Mouse (Mus musculus): ENCODE measurements around the gene Rai1. TPM values are rescaled to one million over a fixed set of nuclear protein-coding genes. Genes with fewer than 3 reads are reported as not detected.

Gene Rai1
- total and polyA plus RNA-seq, 2 experiments, result 2.7 to 12.9 TPM

- no peaks in the 10 kb centered on the region for H3K79me2 ChIP-seq (ENCODE audit: control insufficient read depth, insufficient read depth, low read length)
- DNase-seq (ENCODE audit: extremely low read depth, low read depth, low spot score), result no peak
- H3K36me3 ChIP-seq (ENCODE audit: control insufficient read depth, insufficient read depth, low read length), result no peaks in the 10 kb centered on the region
- H3K4me1 ChIP-seq (ENCODE audit: control insufficient read depth, insufficient read depth, low read length), result peaks cover 2% of the 10 kb centered on the region; the same call in 1 of the 2 replicates
- H3K9ac ChIP-seq (ENCODE audit: low read depth, low read length), result no peak overlapping the region
- TF ChIP-seq CTCF (IDR thresholded peaks at IDR 0.05; ENCODE audit: low read depth, low read length), result no peak
- no peak for TF ChIP-seq POLR2A (IDR thresholded peaks at IDR 0.05; ENCODE audit: extremely low read depth, insufficient read depth, low read length)
- H3K27me3 ChIP-seq (ENCODE audit: control insufficient read depth, insufficient read depth, low read length), result no peaks in the 10 kb centered on the region
- H3K27ac ChIP-seq (replicated peaks; ENCODE audit: insufficient read depth, low read depth, low read length), result no peak overlapping the region
- H3K4me3 ChIP-seq (ENCODE audit: insufficient read depth, low read depth, low read length), result no peak overlapping the region
Measured at GRCm38 (mm10) chr11:60073121-60073520, 31.7 kb upstream of the Rai1 start.

GRCm38 (mm10) chr11:60073936-60074502 is 30.8 kb upstream of the Rai1 start:
- Histone ChIP-seq H3K79me2 (ENCODE audit: control insufficient read depth, insufficient read depth, low read length) (no peaks in the 10 kb centered on the region), H3K36me3 (ENCODE audit: control insufficient read depth, insufficient read depth, low read length) (no peaks in the 10 kb centered on the region), H3K27ac (replicated peaks; ENCODE audit: insufficient read depth, low read depth, low read length) (no peak overlapping the region), H3K27me3 (ENCODE audit: control insufficient read depth, insufficient read depth, low read length) (no peaks in the 10 kb centered on the region), H3K9ac (ENCODE audit: low read depth, low read length) (no peak overlapping the region), H3K4me1 (ENCODE audit: control insufficient read depth, insufficient read depth, low read length) (peaks cover 2% of the 10 kb centered on the region; the same call in 1 of the 2 replicates), H3K4me3 (ENCODE audit: insufficient read depth, low read depth, low read length) (no peak overlapping the region)
- TF ChIP-seq CTCF (IDR thresholded peaks at IDR 0.05; ENCODE audit: low read depth, low read length) (no peak), POLR2A (IDR thresholded peaks at IDR 0.05; ENCODE audit: extremely low read depth, insufficient read depth, low read length) (no peak)
- WGBS, result 48% methylated on average over 15 of the region's 15 CpGs
- peak; percentile 67 for DNase-seq (ENCODE audit: extremely low read depth, low read depth, low spot score)

GRCm38 (mm10) chr11:60076183-60076582 is 28.6 kb upstream of the Rai1 start:
- Histone ChIP-seq H3K36me3 (ENCODE audit: control insufficient read depth, insufficient read depth, low read length) (no peaks in the 10 kb centered on the region), H3K27me3 (ENCODE audit: control insufficient read depth, insufficient read depth, low read length) (no peaks in the 10 kb centered on the region), H3K4me1 (ENCODE audit: control insufficient read depth, insufficient read depth, low read length) (peaks cover 2% of the 10 kb centered on the region; the same call in 1 of the 2 replicates), H3K79me2 (ENCODE audit: control insufficient read depth, insufficient read depth, low read length) (no peaks in the 10 kb centered on the region), H3K27ac (replicated peaks; ENCODE audit: insufficient read depth, low read depth, low read length) (no peak overlapping the region), H3K9ac (ENCODE audit: low read depth, low read length) (no peak overlapping the region), H3K4me3 (ENCODE audit: insufficient read depth, low read depth, low read length) (no peak overlapping the region)
- peak; percentile 81 for DNase-seq (ENCODE audit: extremely low read depth, low read depth, low spot score)
- TF ChIP-seq POLR2A (IDR thresholded peaks at IDR 0.05; ENCODE audit: extremely low read depth, insufficient read depth, low read length) (no peak), CTCF (IDR thresholded peaks at IDR 0.05; ENCODE audit: low read depth, low read length) (no peak)
- WGBS, result 19% methylated on average over 3 of the region's 3 CpGs

GRCm38 (mm10) chr11:60076790-60077189 is 28.0 kb upstream of the Rai1 start:
- H3K4me3 ChIP-seq (ENCODE audit: insufficient read depth, low read depth, low read length), result no peak overlapping the region
- H3K27ac ChIP-seq (replicated peaks; ENCODE audit: insufficient read depth, low read depth, low read length), result no peak overlapping the region
- no peak overlapping the region for H3K9ac ChIP-seq (ENCODE audit: low read depth, low read length)
- peak; percentile 72 for DNase-seq (ENCODE audit: extremely low read depth, low read depth, low spot score)
- 16% methylated on average over 4 of the region's 4 CpGs for WGBS
- H3K79me2 ChIP-seq (ENCODE audit: control insufficient read depth, insufficient read depth, low read length), result no peaks in the 10 kb centered on the region
- H3K4me1 ChIP-seq (ENCODE audit: control insufficient read depth, insufficient read depth, low read length), result peaks cover 2% of the 10 kb centered on the region; the same call in 1 of the 2 replicates
- TF ChIP-seq CTCF (IDR thresholded peaks at IDR 0.05; ENCODE audit: low read depth, low read length) (peak; percentile 76), POLR2A (IDR thresholded peaks at IDR 0.05; ENCODE audit: extremely low read depth, insufficient read depth, low read length) (no peak)
- no peaks in the 10 kb centered on the region for H3K27me3 ChIP-seq (ENCODE audit: control insufficient read depth, insufficient read depth, low read length)
- no peaks in the 10 kb centered on the region for H3K36me3 ChIP-seq (ENCODE audit: control insufficient read depth, insufficient read depth, low read length)

GRCm38 (mm10) chr11:60084589-60084988 is 20.2 kb upstream of the Rai1 start:
- H3K9ac ChIP-seq (ENCODE audit: low read depth, low read length), result no peak overlapping the region
- no peak overlapping the region for H3K27ac ChIP-seq (replicated peaks; ENCODE audit: insufficient read depth, low read depth, low read length)
- H3K4me3 ChIP-seq (ENCODE audit: insufficient read depth, low read depth, low read length), result no peak overlapping the region
- WGBS, result 43% methylated on average over 2 of the region's 2 CpGs
- no peaks in the 10 kb centered on the region for H3K4me1 ChIP-seq (ENCODE audit: control insufficient read depth, insufficient read depth, low read length)
- no peaks in the 10 kb centered on the region for H3K27me3 ChIP-seq (ENCODE audit: control insufficient read depth, insufficient read depth, low read length)
- DNase-seq (ENCODE audit: extremely low read depth, low read depth, low spot score), result peak; percentile 27
- no peaks in the 10 kb centered on the region for H3K79me2 ChIP-seq (ENCODE audit: control insufficient read depth, insufficient read depth, low read length)
- no peaks in the 10 kb centered on the region for H3K36me3 ChIP-seq (ENCODE audit: control insufficient read depth, insufficient read depth, low read length)
- no peak for TF ChIP-seq POLR2A (IDR thresholded peaks at IDR 0.05; ENCODE audit: extremely low read depth, insufficient read depth, low read length)
- peak; percentile 84 for TF ChIP-seq CTCF (IDR thresholded peaks at IDR 0.05; ENCODE audit: low read depth, low read length)

- 62% methylated on average over 1 of the region's 1 CpGs for WGBS
- TF ChIP-seq CTCF (IDR thresholded peaks at IDR 0.05; ENCODE audit: low read depth, low read length) (no peak), POLR2A (IDR thresholded peaks at IDR 0.05; ENCODE audit: extremely low read depth, insufficient read depth, low read length) (no peak)
- DNase-seq (ENCODE audit: extremely low read depth, low read depth, low spot score), result no peak
- H3K27me3 ChIP-seq (ENCODE audit: control insufficient read depth, insufficient read depth, low read length), result no peaks in the 10 kb centered on the region
- no peak overlapping the region for H3K27ac ChIP-seq (replicated peaks; ENCODE audit: insufficient read depth, low read depth, low read length)
- H3K9ac ChIP-seq (ENCODE audit: low read depth, low read length), result no peak overlapping the region
- no peaks in the 10 kb centered on the region for H3K79me2 ChIP-seq (ENCODE audit: control insufficient read depth, insufficient read depth, low read length)
- H3K36me3 ChIP-seq (ENCODE audit: control insufficient read depth, insufficient read depth, low read length), result no peaks in the 10 kb centered on the region
- no peaks in the 10 kb centered on the region for H3K4me1 ChIP-seq (ENCODE audit: control insufficient read depth, insufficient read depth, low read length)
- H3K4me3 ChIP-seq (ENCODE audit: insufficient read depth, low read depth, low read length), result no peak overlapping the region
Measured at GRCm38 (mm10) chr11:60086676-60087075, 18.1 kb upstream of the Rai1 start.
